Mouse (Mus musculus) cerebellum, adult 11-12 months (tissue): ENCODE measurements around the gene Cc2d1b.

Experiments
- DNase-seq: peaks from one replicate; pipeline ENCODE4 v3.0.0; 2022

Gene Cc2d1b

GRCm38 (mm10) chr4:108664407-108664806 is 44.7 kb downstream of the Cc2d1b start:
- DNase-seq = no peak
